Mouse (Mus musculus) lung, adult 2 months (tissue): ENCODE measurements at regions not wholly inside any gene's neighbourhood (a gene's known extent, or its start where the extent isn't known, plus 50 kb on each side); places are given as distances from the start of the nearest gene placed in this dataset.
"Not testable (repeated sequence)": the region's sequence is repeated elsewhere in the genome, so short reads cannot be mapped to it uniquely, and the experiment has no call there.

Experiments used
- DNase-seq: peaks from one replicate; pipeline ENCODE4 v3.0.0; 2022
- H3K4me1 ChIP-seq: fragments of 200-500 bp; 2 replicates; pipeline ENCODE4 v1.6.1; 2011; ENCODE audit warnings: low read length; ENCODE audit not compliant: control insufficient read depth, insufficient read depth
- H3K4me3 ChIP-seq: fragments of 200-500 bp; replicated peaks from 2 replicates; pipeline ENCODE3; 2011; ENCODE audit warnings: low read depth, mild to moderate bottlenecking, control low read depth, low read length; ENCODE audit errors: extremely low read depth
- CTCF ChIP-seq: fragments of 200-500 bp; IDR thresholded peaks from 2 replicates; pipeline ENCODE4 v1.5.1; 2011; ENCODE audit warnings: mild to moderate bottlenecking, low read length, control low read depth; ENCODE audit not compliant: insufficient read depth
- POLR2A ChIP-seq: fragments of 200-500 bp; IDR thresholded peaks from 2 replicates; pipeline ENCODE4 v1.6.1; 2011; ENCODE audit warnings: low read depth, mild to moderate bottlenecking, control low read depth, low read length, borderline replicate concordance; ENCODE audit errors: extremely low read depth
- WGBS: fragments of 180-500 bp; shearing (Covaris S2); methylation state at CpG from one replicate; pipeline ENCODE4 v1.1.7; 2018; 5-methylcytosine and 5-hydroxymethylcytosine counted together

DNA sequence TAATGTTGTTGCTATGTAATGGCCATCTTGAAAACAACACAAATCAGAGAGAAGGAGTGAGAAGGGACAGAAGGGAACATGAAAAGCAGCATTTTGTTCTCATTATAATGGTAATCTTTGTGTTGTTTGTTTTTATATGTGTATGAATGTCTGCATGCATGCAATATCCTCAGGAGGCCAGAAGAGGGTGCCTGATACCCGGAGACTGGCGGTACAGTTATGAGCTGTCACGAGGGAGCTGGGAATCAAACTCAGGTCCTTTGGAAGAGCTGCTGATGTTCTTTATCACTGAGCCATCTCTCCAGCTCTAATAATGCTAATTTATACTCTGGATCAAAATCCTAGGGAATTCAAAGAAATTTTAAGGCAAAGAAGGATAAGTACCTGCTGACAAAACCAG lies 147.0 kb upstream of the Tenm4 start:
- no peak for TF ChIP-seq CTCF
- TF ChIP-seq POLR2A: no peak
- 94% methylated on average over 3 of the region's 3 CpGs for WGBS

DNA sequence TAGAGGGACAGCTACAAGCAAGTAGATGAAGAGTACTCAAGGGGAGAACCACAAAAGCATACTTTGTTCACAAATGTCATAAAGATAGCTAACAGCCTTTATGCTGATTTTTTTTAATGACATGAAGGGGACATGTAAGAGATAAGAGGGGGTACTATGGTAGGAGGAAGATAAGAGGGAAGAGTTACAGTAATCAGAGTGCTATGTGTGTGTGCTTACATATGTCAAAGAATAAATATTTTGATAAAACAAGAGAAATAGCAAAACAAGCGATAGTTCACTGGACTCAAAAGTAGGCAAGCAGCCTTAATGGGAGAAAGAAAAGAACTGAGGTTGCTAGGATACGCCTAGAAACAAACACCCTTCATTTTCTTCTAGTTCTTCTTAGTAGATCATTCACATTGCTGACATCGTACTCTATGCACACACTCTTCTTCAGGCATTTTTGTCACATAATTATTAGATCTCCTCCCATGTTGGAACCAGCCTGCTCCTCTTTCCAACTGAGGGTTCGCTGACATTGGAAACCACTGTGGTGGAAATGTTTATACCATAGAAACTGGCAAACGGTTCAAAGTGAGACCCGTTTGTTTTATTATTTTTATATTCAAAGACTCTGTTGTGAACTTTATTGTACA lies 144.1 kb upstream of the Tenm4 start:
- Histone ChIP-seq H3K4me1 (no peaks in the 10 kb centered on the region), H3K4me3 (no peak overlapping the region)
- TF ChIP-seq POLR2A (no peak), CTCF (no peak)
- DNase-seq: no peak
- WGBS: 54% methylated on average over 6 of the region's 6 CpGs

More for the DNA sequence above, 147.0 kb upstream of the Tenm4 start:
- DNase-seq: no peak
- Histone ChIP-seq H3K4me3 (no peak overlapping the region), H3K4me1 (no peaks in the 10 kb centered on the region)

DNA sequence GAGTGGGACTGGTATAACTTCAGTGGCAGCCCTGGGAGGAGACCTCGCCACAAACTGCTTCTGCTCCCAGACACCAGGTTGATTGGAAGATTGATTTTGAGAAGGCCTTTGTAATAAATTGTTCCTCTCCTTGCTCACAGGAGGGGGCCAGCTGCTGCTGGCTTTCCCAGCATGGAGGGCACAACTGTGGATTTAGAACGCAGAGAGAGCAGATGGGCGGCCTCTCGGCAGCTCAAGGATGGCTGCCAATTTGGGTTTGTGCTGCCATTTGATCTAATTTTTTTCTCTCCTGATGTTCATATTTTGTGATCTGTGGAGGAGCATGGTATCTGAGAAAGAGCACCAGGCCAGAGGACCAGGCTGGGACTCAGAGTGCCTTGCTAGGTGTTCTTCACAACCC lies 137.4 kb upstream of the Tenm4 start:
- Histone ChIP-seq H3K4me3 (no peak overlapping the region), H3K4me1 (no peaks in the 10 kb centered on the region)
- no peak for DNase-seq
- 93% methylated on average over 4 of the region's 4 CpGs for WGBS
- TF ChIP-seq CTCF: no peak
- no peak for TF ChIP-seq POLR2A

DNA sequence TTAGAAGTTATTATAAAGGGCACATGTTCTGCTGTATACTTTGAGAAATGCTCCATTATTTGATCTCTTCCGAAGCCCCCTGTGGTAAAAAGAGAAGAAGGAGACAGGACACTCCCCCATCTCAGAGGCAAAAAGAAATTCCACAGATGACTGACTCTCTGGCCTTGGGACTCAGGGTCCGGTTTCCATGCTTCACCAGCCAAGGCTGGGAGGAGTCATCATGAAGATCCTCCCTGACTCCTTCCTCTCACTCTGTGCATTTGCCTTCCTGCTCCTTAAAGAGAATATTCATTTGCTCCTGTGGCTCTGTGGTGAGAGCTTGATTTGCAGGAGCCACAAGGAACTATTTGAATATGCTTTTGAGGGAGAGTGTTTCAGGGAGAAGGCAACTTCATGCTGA lies 135.6 kb upstream of the Tenm4 start:
- Histone ChIP-seq H3K4me1 (no peaks in the 10 kb centered on the region), H3K4me3 (no peak overlapping the region)
- no peak for DNase-seq
- TF ChIP-seq POLR2A: no peak
- TF ChIP-seq CTCF: no peak
- WGBS: 53% methylated on average over 2 of the region's 2 CpGs

DNA sequence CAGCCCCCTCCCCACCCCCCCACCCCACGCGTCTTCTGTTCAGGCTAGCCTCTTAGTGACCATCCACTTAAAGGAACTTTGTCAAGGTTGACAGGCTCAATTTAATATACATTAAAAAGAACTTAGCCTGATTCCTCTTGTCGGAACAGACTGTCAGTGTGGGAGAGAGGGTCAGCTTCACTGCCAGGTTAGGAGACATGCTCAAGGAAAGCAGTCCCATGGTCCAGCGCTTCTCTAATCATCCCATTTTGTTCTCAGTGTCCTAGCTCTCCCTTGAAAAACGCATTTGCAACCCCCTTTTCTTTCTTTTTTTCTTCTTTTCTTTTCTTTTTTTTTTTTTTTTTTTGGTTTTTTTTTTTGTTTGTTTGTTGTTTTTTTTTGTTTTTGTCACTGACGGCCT lies 131.4 kb upstream of the Tenm4 start:
- Histone ChIP-seq H3K4me1 (no peaks in the 10 kb centered on the region), H3K4me3 (no peak overlapping the region)
- DNase-seq: no peak
- 73% methylated on average over 6 of the region's 6 CpGs for WGBS
- TF ChIP-seq CTCF (no peak), POLR2A (no peak)

DNA sequence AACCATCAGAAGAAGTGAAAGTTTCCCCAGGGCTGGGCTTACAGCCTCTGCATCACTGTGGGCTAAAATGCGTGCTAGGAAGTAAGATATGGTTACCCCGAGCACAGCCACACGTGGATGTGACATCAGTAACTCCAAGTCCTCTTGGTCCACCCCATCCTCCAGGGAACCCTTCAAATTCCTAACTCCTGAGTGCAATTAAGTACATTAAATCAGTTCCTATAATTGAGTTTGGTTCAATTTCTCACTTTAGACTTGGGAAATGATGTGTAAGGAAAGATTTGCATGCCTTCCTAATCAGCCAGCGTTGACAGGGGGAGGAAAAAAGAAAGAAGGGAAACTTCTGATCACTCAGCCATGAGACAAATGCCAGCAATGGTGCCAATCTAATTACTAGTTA lies 129.2 kb upstream of the Tenm4 start:
- no peak overlapping the region for H3K4me3 ChIP-seq
- 64% methylated on average over 4 of the region's 4 CpGs for WGBS
- H3K4me1 ChIP-seq: no peaks in the 10 kb centered on the region
- DNase-seq: no peak
- TF ChIP-seq POLR2A: no peak
- TF ChIP-seq CTCF: no peak

DNA sequence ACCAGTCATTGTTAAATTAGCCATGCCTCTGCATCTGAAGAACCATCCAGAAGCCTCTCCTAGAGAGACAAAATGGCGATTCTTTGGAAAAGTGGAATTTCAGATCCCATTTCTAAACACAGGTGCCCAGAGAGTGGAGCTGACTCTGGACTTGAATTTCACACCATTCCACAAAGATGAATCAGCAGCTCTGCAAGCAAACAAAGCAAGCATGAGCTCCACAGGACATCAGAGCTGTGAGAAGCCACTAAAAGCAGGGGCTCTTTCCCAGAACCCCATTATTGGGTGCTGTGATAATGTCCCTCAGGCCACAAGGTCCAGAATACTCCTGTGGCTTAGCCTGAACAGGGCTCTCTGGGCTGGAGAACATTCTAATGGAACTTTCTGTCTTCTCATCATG lies 119.4 kb upstream of the Tenm4 start:
- Histone ChIP-seq H3K4me3 (no peak overlapping the region), H3K4me1 (no peaks in the 10 kb centered on the region)
- WGBS: 50% methylated on average over 1 of the region's 1 CpGs
- TF ChIP-seq POLR2A (no peak), CTCF (no peak)
- no peak for DNase-seq

DNA sequence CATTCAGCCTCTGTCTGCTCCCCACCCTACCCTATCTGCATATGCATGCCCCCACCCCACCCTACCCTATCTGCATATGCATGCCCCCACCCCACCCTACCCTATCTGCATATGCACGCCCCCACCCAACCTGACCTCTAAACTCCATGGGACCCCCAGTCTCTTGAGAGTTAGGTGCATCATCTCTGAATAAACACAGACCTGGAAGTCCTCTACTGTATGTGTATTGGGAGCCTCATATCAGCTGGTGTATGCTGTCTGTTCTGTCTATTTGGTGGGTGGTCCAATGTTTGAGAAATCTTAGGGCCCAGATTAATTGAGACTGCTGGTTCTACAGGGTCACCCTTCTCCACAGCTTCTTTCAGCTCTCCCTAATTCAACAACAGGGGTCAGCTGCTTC lies 109.4 kb upstream of the Tenm4 start:
- not testable (repeated sequence) for H3K4me3 ChIP-seq, H3K4me1 ChIP-seq, DNase-seq
- 63% methylated on average over 1 of the region's 1 CpGs for WGBS

DNA sequence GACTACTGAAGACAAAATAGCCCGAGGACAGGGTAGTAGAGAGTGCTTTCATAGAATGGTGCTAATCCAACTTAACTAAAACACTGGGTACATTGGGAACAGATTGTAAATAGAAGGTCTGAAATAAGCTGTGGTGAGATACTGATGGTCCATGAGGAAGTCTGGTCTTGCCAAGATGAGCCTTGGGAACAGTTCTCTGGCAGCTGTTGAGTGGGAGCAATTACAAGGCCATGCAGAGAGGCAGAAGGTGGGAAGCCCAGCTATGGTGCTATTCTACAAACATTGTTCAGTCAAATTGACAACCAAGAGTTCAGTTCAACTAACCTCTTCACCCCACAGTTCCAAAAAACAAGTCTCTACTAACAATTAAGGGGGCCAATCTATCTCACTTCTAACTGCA lies 92.5 kb upstream of the Tenm4 start:
- no peak for TF ChIP-seq CTCF
- TF ChIP-seq POLR2A: no peak
- WGBS: 82% methylated on average over 1 of the region's 1 CpGs

DNA sequence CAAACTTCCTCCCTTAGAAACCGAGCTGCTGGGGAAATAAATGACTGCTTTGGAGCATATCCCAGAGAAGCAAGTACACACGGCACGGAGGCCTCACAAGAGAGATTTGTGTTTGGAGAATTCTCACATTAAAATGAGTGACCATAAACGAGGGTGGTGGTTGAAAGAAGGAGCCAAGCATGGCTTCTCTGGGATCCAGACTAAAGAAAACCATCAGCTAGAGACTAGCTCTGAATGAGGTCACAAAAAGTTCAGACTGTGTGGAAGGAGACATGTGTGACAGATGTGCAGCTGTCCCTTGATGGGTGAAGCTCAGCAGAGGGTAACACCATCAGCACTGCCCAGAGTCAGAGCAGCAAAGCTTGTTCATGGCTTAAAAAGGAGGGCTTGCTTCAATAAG lies 89.4 kb upstream of the Tenm4 start:
- Histone ChIP-seq H3K4me3 (no peak overlapping the region), H3K4me1 (no peaks in the 10 kb centered on the region)
- DNase-seq: no peak
- 15% methylated on average over 4 of the region's 4 CpGs for WGBS
- TF ChIP-seq POLR2A: no peak
- no peak for TF ChIP-seq CTCF

More for the DNA sequence above, 92.5 kb upstream of the Tenm4 start:
- DNase-seq: no peak
- Histone ChIP-seq H3K4me1 (no peaks in the 10 kb centered on the region), H3K4me3 (no peak overlapping the region)
